Mouse (Mus musculus): ENCODE results near the gene Ushbp1.

Gene Ushbp1

GRCm38 (mm10) chr8:71392871-71393270 is 2.7 kb downstream of the Ushbp1 start:
- peak; percentile 59 for DNase-seq

- no peak for DNase-seq
Observed at GRCm38 (mm10) chr8:71392391-71392790, 3.2 kb downstream of the Ushbp1 start.

GRCm38 (mm10) chr8:71391696-71392095 is 3.9 kb downstream of the Ushbp1 start:
- no peak for DNase-seq

GRCm38 (mm10) chr8:71388267-71388666 is 7.3 kb downstream of the Ushbp1 start:
- DNase-seq = no peak

- no peak for DNase-seq
Observed at GRCm38 (mm10) chr8:71385212-71385835, 10.3 kb downstream of the Ushbp1 start.

GRCm38 (mm10) chr8:71383860-71384259 is 11.7 kb downstream of the Ushbp1 start:
- DNase-seq = no peak

- no peak for DNase-seq
Observed at GRCm38 (mm10) chr8:71383396-71383795, 12.2 kb downstream of the Ushbp1 start.

GRCm38 (mm10) chr8:71381971-71382961 is 13.3 kb downstream of the Ushbp1 start:
- peak; percentile 79 for DNase-seq

- DNase-seq = peak; percentile 63
Observed at GRCm38 (mm10) chr8:71381421-71381970, 14.1 kb downstream of the Ushbp1 start, which contains the start of gene Nr2f6. Nr2f6 (minus strand) TSS chr8:71381960.

GRCm38 (mm10) chr8:71380178-71381171 is 15.1 kb downstream of the Ushbp1 start:
- peak; percentile 42 for DNase-seq

- DNase-seq = no peak
Observed at GRCm38 (mm10) chr8:71379512-71380075, 16.0 kb downstream of the Ushbp1 start.

- no peak for DNase-seq
Observed at GRCm38 (mm10) chr8:71379008-71379407, 16.6 kb downstream of the Ushbp1 start.

- DNase-seq = no peak
Observed at GRCm38 (mm10) chr8:71376423-71377030, 19.1 kb downstream of the Ushbp1 start.

GRCm38 (mm10) chr8:71375581-71376422 is 19.8 kb downstream of the Ushbp1 start:
- peak; percentile 77 for DNase-seq

- no peak for DNase-seq
Observed at GRCm38 (mm10) chr8:71374616-71375206, 20.9 kb downstream of the Ushbp1 start.

GRCm38 (mm10) chr8:71373000-71373399 is 22.6 kb downstream of the Ushbp1 start:
- DNase-seq = no peak

GRCm38 (mm10) chr8:71372427-71372826 is 23.2 kb downstream of the Ushbp1 start:
- DNase-seq = peak; percentile 42

GRCm38 (mm10) chr8:71371236-71371848 is 24.3 kb downstream of the Ushbp1 start, which contains the start of gene Ocel1:
Ocel1 (plus strand) TSS chr8:71371298.
- DNase-seq = peak; percentile 98

- DNase-seq = no peak
Observed at GRCm38 (mm10) chr8:71370711-71371235, 24.8 kb downstream of the Ushbp1 start.
